Mouse (Mus musculus) kidney, postnatal 14 days (tissue): Measurements from ENCODE around the gene Ndel1.
"Not testable (repeated sequence)": the region's sequence is repeated elsewhere in the genome, so short reads cannot be mapped to it uniquely, and the experiment has no call there.

ENCODE experiments used
- DNase-seq: peaks from one replicate; pipeline ENCODE4 v3.0.0; 2022; ENCODE audit warnings: mixed read lengths

Gene Ndel1

DNA sequence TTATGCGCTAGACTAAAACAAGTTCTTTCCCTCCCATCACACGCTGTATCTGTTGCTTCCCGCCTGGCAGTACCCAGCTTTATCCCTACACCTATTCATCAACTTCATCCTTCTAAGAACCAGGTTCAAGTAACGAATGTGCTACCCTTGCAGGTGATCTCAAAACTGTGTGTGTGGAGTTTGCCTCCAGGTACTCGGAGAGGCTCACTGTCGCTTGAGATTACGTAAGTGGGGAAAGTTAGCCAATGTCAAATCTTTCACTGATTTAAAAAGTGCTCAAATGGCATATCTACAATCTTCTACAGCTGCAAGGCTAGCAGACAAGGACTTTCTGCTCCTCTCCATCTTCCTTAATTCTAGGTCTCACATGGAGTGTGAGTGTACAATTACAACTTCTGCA is 20.8 kb downstream of the Ndel1 start:
- DNase-seq: no peak

DNA sequence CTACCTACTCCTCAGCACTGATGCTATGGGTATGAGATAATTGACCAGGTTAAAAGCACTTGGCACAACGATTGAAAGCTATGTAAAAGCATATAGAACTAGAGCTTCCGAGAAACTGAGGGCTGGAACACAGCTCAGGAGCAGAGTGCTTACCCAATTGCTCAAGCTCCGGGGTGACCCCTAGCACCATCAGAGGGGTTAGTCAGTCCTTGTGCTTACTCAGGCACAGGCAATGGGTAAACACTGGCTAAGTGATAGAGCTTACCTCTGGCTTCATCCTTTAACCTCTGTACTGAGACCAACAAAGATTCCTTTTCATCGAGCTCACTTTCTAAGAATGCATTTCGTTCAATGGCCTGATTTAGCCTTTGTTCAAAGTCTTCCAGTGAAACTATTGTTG is 32.1 kb downstream of the Ndel1 start:
- no peak for DNase-seq

DNA sequence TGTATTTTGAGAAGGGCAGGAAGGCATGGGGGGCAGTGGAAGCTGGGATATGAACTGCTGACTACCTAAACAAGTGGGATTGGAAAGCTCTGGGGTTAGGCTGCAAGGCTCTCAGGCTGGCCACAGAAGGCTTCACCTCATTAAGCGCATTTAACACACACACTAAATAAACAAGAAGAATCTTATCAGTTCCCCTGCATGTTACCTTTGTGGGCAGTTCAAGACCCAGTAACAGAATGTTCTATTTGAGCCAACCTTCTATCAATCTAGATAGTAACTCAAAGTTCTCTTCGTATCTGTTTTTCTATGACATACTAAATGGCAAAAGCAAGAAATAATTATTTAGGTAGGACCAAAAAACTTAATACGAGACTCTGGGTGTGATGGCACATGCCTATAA is 36.6 kb downstream of the Ndel1 start:
- no peak for DNase-seq

DNA sequence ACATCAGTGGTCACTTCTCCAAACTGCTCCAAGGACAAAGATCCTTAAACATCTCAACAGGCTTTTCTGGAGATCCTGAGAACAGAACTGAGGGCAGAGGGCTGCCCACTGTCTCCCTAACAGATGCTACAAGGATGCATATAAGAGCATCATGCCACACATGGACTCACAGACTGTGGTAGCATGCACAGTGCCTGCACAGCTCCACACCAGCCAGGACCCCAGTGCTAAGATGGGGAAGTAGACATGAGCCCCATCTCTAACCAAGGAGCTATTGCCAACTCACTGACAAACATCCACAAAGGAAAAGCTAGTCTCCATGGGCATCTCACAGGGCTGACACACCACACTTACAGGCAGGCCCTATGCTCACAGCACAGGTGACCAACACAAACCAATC is 38.1 kb downstream of the Ndel1 start:
- DNase-seq: no peak

DNA sequence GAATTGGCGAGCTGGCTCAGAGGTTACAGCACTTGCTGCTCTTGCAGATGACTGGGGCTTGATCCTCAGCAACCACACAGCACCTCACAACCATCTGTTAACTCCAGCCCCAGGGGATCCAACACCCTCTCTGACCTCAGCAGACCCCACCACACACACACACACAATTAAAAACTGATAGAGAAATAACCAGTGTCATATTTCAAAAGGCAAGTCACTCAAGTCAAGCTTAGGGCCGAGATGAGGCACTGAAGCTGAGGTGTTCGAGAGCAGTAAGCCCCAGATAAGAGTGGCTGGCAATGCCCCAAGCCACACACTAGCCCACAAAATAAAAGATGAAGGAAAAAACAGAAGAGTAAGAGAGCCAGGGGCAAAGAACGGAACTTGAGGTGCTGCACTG is 38.9 kb downstream of the Ndel1 start:
- no peak for DNase-seq

DNA sequence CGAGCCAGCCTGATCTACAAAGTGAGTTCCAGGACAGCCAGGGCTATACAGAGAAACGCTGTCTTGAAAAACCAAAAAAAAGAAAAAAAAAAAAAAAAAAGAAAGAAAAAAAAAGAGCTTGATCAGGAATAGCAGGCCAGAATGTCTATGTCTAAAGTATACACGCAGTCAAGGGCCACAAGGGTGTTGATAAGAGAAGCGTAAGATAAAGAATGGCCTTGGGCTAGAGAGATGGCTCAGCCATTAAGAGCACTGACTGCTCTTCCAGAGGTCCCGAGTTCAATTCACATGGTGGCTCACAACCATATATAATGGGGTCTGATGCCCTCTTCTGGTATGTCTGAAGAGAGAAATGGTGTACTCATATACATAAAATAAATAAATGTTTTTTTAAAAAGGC is 40.1 kb downstream of the Ndel1 start:
- not testable (repeated sequence) for DNase-seq

DNA sequence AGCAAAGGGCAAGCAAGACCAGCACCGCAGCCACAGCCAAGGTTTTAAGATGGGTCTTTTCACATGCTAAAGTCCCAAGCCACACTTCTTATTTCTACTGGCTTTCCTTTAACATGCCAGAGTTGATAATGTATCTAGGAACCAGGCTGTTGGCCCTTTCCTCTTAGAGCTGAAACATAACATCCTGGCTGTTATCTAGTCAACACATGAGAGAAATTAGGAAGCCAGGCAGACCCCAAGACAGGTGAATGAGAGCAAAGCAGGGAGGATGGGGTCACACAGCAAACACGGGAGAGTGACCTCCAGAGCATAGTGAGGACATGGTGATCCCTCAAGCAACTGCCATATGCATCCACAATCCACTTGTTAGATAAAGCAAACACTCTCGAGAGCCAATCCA is 44.9 kb downstream of the Ndel1 start:
- no peak for DNase-seq

DNA sequence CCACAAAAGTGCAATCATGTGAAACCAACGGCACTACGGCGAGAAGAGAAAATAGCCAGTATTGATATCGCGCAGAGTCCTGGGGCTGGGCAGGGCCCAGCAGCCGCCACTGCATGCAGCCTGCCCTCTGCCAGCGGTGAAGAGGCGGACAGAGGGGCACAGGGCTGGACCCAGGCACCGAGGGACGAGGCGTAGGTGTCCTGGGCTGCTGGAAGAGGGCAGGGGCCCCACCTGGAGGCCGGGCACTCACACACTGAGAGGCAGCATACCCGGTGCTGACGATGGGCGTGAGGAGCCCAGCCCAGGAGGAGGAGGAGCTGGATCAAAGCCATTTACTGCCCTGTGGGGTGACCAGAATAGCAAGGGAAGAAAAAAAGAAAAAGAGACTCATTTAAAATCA is 49.3 kb downstream of the Ndel1 start:
- DNase-seq: no peak

DNA sequence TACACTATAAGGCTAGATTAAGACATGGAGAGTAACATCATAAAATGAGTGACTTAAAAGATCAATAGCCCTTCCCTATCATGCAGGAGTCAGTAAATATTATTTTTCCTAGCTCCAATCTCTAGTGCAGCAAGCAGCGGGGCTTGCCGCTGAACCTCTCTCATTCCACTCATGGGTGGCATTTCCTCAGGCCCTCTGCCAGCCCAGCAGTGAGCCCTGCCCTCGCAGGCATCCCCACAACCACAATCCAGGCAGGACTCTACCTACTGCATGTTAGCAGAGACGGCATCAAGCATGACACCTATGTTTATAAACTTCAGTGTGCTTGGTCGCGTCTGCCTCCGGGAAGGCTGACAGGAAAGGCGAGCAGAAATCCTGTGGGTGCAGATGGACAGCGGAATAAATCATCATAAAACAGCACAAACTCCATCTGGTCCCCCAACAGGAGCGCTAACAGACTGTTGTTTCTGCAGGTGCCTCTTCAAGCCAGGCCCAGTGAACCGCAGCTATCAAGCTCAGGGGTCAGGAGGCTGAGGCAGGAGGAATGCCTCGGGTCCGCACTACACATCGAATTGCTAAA is 52.3 kb downstream of the Ndel1 start:
- no peak for DNase-seq

DNA sequence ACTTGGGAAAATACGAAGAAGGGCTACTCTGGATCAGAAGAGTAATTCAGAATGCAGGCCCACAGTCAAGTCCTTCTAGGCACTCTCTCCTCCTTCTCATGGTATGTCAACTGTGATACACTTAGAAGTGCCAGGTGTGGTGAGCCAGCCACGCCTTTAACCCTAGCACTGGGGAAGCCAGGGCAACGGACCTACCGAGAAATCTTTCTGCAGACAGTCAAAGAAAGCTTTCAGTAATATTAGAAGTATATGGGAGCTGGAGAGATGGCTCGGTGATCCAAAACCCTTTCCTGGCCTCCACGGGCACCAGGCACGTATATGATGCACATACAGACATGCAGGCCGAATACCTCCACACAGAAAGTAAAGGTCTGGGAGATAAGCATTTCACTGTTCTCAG is 53.2 kb downstream of the Ndel1 start:
- no peak for DNase-seq

DNA sequence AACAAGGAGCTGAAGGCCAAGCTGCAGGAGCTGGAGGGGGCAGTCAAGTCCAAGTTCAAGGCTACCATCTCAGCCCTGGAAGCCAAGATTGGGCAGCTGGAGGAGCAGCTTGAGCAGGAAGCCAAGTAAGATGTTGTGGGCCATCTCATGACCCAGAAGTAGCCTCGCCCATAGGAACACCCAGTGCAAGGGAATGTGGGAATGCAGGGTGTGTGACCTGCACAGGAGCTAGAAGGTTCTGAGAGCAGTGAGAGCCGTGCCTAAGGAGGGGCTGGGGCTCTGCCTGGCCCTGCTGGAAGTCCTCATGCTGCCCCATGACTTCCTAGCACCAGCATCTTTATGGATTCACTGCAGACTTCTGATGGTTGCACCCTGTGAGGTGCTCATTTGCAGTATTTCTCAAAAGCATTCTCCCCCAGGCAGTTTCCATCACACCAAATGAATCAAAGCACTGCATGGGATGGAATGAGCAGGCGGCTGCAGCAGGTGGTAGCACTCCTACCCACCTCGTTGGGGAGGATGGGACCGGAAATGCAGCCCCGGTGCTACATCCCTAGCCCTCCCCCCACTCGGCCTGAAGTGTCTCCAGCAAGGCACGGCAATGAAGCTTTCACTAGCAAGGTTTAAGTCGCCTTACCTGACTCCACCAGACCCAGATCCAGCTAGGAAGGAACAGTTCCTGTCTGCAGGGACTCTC is 59.6 kb downstream of the Ndel1 start:
- DNase-seq: no peak

DNA sequence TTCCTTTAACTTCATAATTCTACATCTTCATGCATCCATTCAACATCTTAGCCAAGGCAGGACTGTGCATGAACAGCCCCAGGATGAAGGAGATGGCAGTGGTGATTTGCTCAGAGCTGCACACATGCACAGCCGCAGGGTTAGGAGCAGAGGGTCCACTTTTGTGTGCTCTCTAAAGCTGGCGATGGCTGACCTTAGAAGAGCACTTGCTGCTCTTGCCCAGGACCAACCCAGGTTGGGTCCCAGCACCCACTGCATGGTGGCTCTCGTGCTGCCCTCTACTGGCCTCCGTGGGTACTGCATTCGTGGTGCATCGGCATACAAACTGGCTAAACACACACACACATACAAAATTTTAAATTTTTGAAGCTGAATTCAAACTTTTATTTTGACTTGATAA is 63.9 kb downstream of the Ndel1 start:
- peak; percentile 74 for DNase-seq

DNA sequence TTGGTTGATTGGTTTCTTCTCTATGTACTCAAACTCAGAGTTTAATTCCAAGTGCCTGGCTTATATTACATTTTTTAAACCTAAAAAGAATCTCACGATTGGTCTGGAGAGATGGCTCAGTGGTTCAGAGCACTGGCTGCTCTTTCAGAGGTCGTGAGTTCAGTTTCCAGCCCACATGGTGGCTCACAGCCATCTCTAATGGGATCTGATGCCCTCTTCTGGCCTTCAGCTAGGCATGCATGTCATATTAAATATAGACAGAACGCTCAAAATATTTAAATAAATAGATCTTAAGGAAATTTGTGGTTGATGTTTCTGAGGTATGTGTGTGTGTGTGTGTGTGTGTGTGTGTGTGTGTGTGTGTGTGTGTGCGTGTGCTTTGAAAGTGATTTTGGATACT is 66.5 kb downstream of the Ndel1 start:
- DNase-seq: no peak

DNA sequence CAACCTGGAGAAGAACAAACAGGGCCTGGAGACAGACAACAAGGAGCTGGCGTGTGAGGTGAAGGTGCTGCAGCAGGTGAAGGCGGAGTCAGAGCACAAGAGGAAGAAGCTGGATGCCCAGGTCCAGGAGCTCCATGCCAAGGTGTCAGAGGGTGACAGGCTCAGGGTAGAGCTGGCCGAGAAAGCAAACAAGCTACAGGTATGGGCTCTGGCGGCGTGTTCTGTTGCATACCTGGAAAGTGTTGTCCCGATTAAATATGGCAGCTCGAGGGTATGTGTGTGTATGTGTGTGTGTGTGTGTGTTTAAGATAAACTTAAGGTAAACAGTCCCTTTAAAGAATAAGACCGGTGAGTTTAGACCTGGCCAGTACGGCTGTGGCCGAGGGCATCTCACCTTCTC is 73.4 kb downstream of the Ndel1 start:
- DNase-seq: no peak

DNA sequence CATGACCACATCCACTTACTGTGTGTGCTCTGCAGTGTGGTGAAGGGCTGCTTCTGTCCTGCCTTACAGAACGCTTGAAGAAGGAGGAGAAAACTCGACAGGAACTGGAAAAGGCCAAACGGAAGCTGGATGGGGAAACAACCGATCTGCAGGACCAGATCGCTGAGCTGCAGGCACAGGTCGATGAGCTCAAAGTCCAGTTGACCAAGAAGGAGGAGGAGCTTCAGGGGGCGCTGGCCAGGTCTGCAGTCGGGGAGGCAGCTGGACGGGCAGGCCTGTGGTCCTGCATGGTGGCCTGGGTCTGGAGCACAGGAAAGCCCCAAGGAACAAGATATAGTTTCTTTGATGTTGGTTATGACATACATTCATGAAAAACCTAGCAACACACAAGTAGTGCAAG is 79.9 kb downstream of the Ndel1 start:
- DNase-seq: no peak

DNA sequence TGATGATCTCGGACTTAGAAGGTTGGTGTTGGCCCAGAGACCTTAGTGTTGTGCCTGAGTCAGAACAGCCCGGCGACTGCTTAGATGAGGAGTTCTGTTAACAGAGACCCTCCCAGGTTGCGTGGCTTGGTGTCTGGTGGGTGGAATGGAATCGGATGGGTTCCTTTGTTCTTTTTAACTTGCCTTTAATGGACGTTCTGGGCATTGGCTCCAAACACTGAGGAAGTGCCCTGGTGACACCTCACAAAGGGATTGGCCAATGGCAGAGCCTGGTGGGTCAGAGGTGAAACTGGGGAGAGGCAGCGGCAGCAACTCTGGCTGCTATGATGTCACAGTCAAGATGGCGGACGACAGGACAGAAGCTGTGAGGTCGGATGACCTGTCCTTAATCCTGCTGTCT is 80.9 kb downstream of the Ndel1 start:
- DNase-seq: no peak

DNA sequence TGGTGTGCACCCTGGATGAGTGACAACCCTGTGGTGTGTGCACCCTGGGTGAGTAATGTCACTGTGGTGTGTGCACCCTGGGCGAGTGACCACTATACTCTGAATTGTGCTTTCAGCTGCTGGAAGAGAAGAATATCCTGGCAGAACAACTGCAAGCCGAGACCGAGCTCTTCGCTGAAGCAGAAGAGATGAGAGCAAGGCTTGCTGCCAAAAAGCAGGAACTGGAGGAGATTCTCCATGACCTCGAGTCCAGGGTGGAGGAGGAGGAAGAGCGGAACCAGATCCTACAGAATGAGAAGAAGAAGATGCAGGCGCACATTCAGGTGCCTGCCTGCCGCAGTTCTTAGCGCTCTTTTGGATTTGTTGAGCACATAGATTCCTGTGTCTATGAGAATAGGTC is 84.4 kb downstream of the Ndel1 start:
- DNase-seq: no peak

DNA sequence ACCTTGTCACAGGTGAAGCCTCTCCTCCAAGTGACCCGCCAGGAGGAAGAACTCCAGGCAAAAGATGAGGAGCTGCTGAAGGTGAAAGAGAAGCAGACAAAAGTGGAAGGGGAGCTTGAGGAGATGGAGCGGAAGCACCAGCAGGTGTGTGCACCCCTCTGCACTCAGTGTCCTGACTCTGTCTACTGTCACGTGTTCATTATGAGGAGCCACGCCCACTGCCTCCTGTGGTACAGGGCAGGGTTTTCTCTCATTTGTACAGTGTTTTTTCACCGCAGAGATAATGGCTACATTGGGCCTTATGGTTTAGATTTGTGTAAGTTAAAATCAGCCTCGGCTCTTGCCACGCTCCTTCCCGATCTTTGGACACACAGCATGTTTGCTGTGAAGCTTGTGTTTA is 85.8 kb downstream of the Ndel1 start:
- no peak for DNase-seq

DNA sequence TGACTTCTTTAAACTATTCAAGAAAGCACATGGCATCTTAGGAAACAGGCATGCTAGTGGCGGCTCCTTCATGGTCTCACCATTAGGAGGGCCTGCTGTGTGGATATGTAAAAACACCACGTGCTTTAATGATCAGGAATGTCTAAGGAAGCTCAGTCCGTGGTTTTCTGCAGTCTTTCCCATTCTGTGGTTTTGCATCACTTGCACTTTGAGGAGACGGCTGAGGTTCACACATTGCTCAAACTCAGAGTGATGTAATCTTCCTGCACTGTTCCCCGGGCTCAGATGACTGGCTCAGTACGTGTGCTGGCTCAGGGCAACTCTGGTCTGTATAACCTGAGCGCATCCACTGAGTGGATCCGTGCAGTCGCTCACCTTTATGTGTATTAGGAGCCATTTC is 89.3 kb downstream of the Ndel1 start:
- DNase-seq: no peak

DNA sequence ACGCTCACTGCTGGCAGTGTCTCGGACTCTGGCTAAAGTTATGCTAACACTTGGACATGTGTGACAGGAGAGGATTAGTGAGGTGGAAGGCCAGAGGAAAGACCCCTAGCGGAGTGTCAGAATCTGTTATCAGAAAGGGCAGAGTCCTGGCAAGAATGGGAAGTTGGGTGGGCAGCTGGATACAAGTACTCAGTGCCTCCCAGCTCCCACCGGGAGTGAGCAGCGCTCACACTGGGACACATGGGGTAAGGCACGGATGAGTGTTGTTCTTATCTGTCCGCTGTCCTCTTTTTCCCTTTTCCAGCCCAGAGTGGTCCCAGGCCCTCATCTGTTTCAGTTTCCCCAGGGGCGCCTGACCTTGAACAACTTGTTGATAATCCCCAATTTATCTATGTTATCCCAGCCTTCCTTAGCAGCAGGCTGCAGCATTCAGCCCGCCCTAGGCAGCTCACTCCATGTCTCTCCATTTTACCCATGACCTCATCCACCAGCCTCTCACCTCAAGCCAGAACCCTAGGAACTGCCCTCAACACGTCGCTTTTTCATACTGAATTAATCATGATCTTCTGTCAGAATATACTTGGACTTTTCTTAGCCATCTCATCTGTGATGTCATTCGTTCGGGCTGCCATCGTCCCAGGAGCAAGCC is 91.1 kb downstream of the Ndel1 start:
- DNase-seq: no peak

DNA sequence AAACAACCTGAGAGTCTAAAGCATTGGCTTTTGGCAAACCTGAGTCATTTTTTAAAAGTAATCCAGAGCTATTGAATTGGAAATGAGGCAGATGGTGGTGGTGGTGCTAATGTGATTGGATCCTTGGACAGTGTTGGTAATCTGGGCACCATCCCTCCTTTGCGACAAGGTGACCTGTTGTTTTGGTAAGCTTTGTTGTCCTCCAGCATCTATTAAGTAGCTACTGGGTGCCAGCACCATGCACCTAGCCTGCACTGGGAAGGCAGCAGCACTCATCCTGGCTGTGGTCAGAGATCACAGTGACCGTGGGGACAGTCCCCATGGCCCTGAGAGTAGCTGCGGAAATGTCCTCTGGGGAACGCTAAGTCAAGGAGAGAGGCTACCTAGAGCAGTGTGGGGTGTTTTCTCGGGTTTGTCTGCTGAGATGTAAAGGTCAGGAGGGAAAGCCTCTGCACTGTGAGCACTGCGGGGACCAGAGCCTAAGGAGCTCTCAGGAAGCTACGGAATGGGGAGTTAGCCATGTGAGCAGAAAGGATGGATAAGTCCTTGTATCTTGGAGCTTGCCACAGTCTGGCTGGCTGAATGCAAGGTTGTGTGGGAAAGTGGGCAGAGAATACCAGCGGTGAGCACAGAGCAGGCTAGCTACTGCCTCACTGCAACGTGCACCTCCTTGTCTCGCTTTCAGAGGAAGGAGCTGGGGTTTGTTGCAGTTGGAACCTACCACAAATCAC is 91.8 kb downstream of the Ndel1 start:
- no peak for DNase-seq

DNA sequence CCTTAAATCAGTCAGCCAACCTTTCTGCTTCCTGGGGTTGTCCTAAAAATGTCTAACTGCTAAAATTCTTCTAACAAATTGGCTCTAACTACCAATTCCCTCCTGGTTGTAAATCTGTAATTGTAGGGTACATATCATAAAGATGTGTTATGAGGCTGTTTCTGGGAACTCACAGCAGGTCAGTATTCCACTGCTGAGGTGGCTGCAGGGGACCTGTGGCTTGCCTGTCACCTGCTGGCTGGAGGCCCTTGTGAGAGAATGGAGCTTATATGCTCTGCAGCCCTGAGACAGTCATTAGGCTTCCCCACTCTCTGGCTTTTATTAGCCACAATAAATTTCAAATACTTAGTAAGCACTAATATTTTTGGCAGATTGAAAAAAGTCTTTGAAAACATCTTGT is 92.8 kb downstream of the Ndel1 start:
- no peak for DNase-seq

DNA sequence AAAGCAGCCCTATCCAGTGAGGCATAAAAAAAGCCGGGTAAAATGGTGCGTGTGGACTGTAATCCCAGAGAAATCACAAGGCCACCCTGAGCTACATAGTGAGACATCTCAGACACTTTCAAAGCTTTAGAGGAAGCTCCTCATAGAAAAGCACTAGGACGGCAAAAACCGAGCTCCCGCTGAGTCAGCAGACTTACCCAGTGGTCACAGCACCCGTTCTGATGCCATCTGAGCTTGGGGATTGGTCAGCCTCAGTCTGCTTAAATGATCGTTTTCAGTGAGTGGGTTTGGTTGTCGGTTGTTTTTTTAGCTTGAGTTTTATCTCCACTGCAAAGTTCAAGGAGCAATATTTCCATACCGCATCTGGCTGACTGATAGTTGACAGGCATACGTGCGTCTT is 93.7 kb downstream of the Ndel1 start:
- DNase-seq: no peak

DNA sequence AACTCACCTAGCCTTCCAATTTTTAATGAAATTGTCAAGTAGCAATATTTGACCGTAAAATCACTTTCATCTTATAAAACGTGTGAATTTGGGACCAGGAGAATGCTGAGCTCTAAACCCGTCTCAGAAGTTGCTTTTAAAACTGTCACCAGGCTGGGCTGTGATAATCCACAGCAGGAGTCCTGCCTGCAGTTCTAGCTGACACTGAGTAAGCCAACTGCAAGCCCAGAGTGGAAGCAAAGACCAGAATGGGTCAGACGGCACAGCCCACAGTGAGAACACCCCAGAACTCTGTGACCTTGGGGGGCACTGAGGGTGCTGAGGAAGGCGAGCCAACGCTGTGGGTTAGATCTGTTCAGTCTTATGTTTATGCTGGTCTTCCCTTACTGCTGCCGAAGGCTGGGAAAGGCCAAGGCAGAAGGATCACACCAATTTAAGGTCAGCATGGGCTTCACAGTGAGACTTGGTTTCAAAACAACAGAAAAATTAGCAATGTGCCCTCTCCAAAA is 95.5 kb downstream of the Ndel1 start:
- no peak for DNase-seq
